Mouse (Mus musculus): ENCODE measurements around the gene Armc10.
"Not testable (repeated sequence)": the region's sequence is repeated elsewhere in the genome, so short reads cannot be mapped to it uniquely, and the experiment has no call there.

The Armc10 gene

GRCm38 (mm10) chr5:21702873-21703475, 57.4 kb downstream of the Armc10 start:
- DNase-seq (ENCODE audit: low read depth, low spot score) = peak; percentile 46

GRCm38 (mm10) chr5:21703708-21704107, 58.1 kb downstream of the Armc10 start:
- peak; percentile 14 for DNase-seq (ENCODE audit: low read depth, low spot score)

- no peak for DNase-seq (ENCODE audit: low read depth, low spot score)
These were observed 60.9 kb downstream of the Armc10 start for GRCm38 (mm10) chr5:21706546-21706945.

GRCm38 (mm10) chr5:21708011-21708410, 62.4 kb downstream of the Armc10 start:
- DNase-seq (ENCODE audit: low read depth, low spot score) = not testable (repeated sequence)
